Mouse (Mus musculus) spleen, postnatal 36 days (tissue): Measurements from ENCODE around the gene Vps4a.
A peak's percentile ranks its signal among the peaks of the same experiment; 100 is the strongest.

Experiments
- DNase-seq, 2 experiments: peaks; one replicate each; pipeline ENCODE4 v3.0.0; 2022; ENCODE audit warnings: low spot score in 2 of 2, mixed read lengths in 1 of 2

Vps4a gene

DNA sequence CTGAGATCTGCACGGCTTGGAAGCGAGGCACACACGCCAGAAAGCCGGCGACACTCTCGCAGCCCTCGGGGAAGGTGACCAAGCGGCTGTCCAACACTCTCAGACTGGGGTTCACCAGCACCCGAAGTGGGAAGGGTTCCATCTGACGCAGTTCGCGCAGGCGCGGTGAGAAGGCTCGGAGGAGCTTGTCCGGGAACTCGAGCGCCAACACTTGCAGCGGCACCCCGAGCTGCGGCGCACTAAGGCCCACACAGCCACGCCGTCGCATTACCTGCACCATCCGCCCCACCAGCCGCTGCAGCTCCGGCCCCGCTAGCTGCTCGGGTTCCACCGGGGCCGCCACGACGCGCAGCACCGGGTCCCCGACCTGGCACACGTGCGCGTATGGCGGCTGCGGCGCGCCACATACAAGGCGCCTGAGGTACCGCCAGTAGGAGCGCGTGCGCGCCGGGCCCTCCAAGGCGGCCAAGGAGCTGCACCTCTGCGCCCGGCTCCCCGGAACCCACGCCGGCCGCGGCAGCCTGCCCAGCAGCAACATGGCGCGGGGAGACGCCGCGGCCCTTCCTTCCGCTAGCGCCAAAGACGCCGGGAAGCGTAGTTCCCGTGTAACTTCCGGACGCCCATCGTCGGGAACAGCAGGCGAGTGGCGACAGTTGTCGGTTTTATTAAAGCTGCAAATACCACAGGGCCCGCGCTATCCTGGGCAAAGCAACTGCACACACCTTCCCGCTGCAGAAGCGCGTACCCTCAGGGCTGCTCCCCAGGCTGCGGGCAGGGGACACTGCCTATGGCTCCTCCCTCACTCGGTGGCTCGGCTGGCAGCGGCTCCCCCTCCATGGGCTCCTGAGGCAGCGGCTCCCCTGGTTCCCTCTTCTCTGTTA is 17.3 kb downstream of the Vps4a start, which contains the start of gene Pdf:
Pdf (minus strand) TSS at position 554 of the 881 bp plus-strand sequence.
- peak; percentile 80 to 82 for DNase-seq

DNA sequence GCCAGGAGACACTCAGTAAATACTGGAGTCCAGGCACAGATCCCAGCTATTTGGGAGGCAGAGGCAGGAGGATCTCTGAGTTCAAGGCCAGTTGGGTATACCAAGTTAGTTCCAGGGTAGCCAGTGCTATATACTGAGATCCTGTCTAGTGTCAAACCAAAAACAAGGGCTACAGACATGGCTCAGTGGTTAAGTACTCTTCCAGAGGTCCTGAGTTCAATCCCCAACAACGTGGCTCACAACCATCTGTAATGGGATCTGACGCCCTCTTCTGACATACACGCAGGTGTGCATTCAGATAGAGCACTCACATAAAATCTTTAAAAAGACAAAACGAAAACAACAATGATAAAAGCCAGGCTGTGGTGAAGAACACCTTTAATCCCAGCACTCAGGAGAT is 18.5 kb downstream of the Vps4a start:
- DNase-seq: no peak

DNA sequence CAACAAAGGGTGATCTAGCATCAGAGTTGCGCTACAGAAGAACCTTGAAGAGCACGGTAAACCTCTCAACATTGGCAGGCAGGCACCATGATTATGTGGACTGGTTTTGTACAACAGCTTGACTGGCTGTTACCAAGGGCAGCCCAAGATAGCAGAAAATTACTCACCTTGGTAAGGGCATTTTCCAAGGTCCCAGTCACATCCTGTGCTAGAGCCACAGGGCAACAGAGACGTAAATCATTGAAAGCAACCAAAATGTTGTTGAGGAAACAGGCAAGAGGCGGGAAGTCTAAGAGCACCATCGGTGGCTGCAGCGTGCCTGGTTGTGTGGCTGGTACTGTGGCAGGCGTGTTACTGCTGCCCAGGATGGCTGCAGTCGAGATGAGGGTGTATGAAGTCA is 21.0 kb downstream of the Vps4a start:
- DNase-seq: no peak

DNA sequence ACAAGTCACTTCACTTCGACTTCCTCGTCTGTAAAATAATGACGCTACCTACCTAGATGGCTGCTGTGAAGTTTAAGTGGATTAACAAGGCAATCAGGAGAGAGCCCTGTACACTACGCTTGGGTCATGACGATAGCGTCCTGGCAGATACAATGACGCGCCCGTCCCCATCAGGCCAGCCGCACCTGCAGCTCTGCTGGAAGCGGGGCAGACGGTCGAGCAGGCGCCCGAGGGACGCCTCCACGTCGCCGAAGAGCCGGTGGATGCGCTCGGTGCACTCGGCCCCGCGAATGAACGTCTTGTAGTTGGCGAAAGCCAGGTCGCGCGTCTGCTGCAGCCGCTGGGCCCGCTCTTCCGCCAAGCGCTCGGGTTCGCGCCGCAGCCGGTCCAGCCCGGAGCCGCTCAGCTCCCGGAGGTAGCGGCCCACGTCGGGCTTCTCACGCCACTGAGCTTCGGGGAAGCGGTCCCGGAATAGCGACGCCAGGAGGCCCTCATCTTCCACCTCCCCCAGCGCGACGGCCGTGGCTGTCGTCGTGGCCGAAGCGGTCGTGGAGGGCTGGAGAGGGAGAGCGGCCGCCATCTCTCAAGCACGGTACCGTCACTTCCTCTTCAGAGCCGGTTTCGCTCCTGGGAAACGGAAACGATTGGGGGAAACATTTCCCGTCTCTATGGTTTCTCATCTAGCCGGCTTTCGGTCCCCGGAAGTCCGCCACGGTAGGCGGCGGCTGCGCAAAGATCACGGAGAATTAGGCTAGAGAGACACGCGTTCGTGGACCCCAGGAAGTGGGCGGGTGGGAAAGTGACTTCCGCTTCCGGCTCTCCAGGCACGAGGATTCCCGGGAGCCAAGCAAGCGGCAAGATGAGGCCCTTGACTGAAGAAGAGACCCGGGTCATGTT is 25.3 kb downstream of the Vps4a start, which contains the start of the genes Cog8 and Nip7:
Cog8 (minus strand) TSS at position 614 of the 897 bp plus-strand sequence.
Nip7 (plus strand) TSS at position 802 of the 897 bp plus-strand sequence.
- peak; percentile 96 for DNase-seq

DNA sequence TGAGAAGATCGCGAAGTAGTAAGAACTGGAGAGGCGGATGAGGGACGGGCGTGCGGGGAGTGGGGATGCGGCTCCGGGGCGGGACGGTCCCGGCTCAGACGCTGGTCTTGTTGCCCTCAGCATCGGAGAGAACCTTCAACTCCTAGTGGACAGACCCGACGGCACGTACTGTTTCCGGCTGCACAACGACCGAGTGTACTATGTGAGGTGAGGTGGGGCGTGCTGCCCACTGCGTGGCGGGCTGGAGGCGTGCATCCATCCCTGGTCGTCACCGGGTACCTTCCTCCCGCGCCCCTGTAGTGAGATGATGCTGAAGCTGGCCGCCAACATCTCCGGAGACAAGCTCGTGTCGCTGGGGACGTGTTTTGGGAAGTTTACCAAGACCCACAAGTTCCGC is 25.9 kb downstream of the Vps4a start:
- no peak for DNase-seq

DNA sequence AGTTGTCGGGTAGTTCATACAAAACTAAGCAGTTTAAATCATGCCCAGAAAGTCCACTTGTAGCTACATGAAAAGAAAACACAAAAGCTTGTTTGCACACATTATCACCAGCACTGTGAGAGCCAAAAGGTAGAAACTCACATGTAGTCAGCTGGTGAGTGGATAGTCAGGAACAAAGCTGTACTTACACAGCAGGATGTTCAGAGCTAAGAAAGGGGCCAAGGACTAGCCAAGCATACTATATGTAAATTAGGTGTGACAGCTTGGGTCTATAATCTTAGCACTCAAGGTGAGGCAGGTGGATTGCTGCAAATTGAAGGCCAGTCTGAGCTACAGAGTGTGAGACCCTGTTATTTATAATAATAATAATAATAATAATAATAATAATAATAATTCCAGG is 31.6 kb downstream of the Vps4a start:
- DNase-seq: peak in 1 of 2 experiments; percentile 19

DNA sequence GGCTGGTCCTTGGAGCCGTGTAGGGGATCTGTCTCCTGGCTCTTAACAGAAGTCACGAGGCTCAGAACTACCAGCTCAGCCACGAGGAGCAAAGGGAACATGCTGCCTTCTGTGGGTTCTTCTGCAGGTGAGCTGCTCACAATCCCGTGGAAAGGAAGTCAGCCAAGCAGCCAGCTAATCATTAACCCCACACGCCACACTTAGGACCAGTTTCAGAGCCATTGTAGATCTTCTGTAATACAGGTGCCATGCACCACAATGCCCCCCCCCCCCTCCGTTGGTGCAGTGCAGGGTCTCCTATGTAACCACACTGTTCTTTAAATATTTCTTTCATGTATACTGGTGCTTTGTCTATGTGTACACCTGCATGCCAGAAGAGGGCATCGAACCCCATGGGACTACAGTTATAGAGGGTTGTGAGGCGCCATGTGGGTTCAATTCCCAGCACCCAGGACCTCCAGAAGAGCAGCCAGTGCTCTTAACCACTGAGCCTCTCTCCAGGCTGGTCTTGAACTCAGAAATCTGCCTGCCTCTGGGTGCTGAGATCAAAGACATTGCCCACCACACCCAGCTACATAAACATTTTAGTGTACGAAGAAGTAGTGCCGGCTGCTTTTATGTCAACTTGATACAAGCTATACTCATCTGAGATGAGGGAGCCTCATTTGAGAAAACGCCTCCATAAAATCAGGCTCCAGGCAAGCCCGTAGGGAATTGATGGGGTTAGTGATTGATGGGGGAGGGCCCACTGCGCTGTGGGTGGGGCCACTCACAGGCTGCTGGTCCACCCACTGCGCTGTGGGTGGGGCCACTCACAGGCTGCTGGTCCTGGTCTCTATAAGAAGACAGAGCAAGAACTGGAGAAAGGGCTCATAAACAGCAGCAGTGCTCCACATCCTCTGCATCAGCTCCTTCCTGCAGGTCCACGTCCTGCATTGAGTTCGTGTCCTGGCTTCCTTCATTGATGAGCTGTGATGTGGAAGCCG is 34.8 kb downstream of the Vps4a start, which contains the start of gene Tmed6:
Tmed6 (minus strand) TSS at position 134 of the 986 bp plus-strand sequence.
- peak; percentile 36 to 46 for DNase-seq

DNA sequence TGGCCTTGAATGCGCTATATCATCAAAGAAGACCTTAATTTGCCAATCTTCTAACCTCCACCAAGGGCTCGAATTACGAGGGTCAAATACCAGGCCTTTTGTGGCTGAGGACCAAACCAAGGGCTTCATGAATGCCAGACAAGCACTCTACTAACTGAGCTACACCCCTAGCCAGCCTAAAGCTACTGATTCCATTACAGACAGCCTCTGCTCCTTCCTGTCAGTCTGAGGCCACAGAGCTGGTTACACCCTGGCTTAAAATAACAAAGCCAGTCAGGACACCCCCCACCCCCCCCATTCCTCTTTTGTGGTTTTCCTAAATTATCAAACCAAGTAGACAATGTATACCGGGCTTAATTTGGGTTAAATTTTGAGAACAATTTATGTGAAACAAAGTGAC is 42.7 kb downstream of the Vps4a start:
- no peak for DNase-seq

DNA sequence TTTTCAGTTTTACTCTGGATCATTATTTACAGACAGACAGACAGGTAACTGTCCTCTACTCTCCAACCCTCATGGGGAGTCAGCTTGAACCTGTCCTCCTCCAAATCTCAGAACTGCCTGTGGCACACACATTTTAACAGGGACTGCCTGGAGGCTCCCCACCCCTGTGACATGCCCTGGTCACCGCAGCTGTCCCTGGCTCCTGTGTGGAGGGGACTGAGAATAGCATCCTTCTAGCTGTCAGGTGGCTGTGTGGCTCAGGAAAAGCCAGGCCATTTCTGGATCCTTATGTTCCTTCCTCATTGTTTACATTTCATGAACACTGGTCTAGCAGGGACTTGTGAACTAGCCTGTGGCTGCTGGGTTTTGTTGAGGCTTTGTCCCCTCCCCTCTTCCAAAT is 43.1 kb downstream of the Vps4a start:
- no peak for DNase-seq

DNA sequence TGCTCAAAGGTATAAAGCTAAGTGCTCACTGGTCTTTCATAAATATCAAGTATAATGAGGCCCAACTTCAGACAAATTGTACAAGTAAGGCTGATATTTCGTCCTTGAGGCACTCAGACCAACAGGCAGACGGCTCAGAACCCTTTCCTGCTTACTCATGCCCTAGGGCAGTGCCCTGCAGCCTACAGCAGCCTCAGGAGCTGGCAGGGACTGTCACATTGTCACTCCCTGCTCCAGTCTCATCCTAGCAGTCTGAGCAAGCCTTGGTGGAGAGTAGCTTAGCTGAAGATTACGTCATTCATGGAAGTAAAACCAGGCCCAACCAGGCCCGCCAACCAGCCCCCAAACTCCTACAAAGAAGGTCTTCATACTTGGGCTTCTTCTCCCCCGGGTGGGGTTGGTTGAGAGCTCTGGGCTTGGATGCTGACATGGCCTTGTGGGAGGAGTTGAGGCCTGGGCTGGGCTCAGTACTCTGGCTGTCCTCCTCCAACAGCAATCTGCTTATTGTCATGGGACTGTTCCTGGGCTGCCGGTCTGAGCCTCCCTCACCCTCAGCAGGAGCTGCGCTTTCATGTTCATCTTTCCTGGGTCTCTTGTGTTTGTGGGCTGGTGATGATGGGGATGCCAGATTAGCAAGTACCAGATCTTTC is 45.3 kb downstream of the Vps4a start:
- no peak for DNase-seq

DNA sequence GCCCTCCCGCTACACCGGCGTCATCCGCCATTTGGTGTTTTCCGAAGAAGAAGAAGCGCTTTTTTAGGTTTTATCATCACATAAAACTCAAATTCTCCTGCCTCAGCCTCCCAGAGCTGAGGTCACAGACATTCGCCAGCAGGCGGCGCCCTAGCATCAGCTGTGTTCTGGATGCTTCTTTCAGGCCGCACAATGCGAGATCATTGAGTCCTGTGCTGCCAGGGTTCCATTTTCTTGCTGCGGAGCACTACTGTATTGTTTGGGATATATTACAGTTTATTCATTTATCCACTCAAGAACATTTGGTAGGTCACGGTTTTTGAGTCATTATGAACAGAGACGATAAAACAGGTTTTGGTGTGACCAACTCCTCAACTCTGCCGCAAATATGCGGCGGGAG is 54.3 kb downstream of the Vps4a start:
- DNase-seq: no peak

DNA sequence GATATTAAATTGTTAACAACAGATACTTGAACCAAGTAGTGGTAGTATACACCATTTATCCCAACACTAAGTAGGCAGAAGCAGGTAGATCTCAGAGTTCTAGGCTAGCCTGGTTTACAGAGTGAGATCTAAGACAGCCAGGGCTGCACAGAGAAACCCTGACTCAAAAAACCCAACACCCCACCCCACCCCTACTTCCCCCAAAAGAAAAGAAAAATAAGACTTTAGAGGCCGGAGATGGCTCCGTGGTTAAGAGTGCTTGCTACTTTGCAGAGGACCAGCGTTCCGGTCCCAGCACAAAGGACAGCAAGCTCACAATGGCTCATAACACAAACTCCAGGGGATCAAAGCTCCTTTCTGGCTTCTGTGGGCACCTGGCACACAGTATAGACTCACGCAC is 55.0 kb downstream of the Vps4a start:
- no peak for DNase-seq

DNA sequence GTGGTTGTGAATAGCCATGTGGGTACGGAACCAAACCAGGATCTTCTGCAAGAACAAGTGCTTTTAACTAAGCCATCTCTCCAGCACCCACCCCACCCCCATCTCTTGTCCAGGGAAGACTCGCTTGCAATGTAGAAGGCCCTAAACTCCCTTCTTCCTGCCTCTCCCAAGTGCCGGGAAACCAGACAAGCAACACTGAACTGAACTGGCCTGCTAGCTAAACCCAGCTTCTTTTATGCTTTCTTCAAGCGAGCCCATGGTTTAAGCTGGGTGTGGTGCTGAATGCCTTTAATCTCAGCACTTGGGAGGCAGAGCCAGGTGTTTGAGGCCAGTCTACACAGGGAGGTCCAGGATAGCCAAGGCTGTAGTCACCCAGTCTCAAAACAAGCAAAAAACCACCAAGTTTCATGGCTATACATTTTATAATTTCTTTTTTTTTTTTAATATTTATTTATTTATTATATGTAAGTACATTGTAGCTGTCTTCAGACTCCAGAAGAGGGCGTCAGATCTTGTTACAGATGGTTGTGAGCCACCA is 57.6 kb downstream of the Vps4a start:
- DNase-seq: no peak

DNA sequence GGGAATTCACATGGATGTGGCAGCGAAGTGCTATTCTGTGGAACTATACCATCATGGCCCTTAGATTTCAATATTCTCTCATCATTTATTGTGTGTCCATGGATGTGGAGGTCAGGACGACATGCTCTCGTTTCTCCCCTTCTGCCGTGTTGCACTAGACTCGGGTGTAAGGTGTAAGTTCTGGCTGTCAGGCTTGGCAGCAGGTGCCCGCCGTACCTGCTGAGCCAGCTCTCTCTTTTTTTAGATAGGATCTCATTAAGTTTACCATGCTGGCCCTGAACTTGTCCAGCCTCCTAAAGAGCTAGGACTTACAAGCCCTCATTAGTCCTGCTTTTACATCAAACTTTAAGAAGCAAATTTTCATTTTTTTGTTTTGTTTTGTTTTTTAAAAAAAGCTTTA is 59.5 kb downstream of the Vps4a start:
- DNase-seq: no peak
